ENCODE assay signal across 3 mouse cellular contexts in genomic region chr12:16977120-16977519, GRCm38 (mm10).
TF ChIP-seq lines count a peak whose summit lies in the region.

No protein-coding gene starts in this region.

TF ChIP-seq in CH12.LX, 34 proteins besides CTCF, POLR2A, EP300 and RAD21:
- TF ChIP-seq MAFK (IDR thresholded peaks at IDR 0.05; ENCODE audit: insufficient replicate concordance, low read length) (peak; percentile 86), NRF1 (IDR thresholded peaks at IDR 0.05; ENCODE audit: low read depth, low read length) (no peak), POLR2AphosphoS2 (IDR thresholded peaks at IDR 0.05; ENCODE audit: low read depth, low read length) (no peak), MYC (IDR thresholded peaks at IDR 0.05; ENCODE audit: low read depth, low read length) (no peak)

TF ChIP-seq in ES-E14, 5 proteins besides CTCF, POLR2A, EP300 and RAD21:
- TF ChIP-seq MAFK (IDR thresholded peaks at IDR 0.05; ENCODE audit: insufficient read depth, low read depth, low read length) (peak; percentile 77), ZC3H11A (IDR thresholded peaks at IDR 0.05; ENCODE audit: borderline replicate concordance, low read depth, low read length) (no peak), ZNF384 (IDR thresholded peaks at IDR 0.05; ENCODE audit: low read depth, low read length) (no peak), HCFC1 (IDR thresholded peaks at IDR 0.05; ENCODE audit: borderline replicate concordance, insufficient read depth, low read length) (no peak), CHD2 (IDR thresholded peaks at IDR 0.05; ENCODE audit: low read depth, low read length) (no peak)

TF ChIP-seq in MEL, 35 proteins besides CTCF, POLR2A, EP300 and RAD21:
- TF ChIP-seq UBTF (IDR thresholded peaks at IDR 0.05; ENCODE audit: borderline replicate concordance, insufficient read depth, low read depth, low read length), result no peak
- TF ChIP-seq E2F4 (IDR thresholded peaks at IDR 0.05; ENCODE audit: borderline replicate concordance, low read depth, low read length), result no peak
- peak; percentile 49; the same call in 1 of the 2 replicates for TF ChIP-seq MAFK (IDR thresholded peaks at IDR 0.05; ENCODE audit: borderline replicate concordance, low read depth, low read length)
